Mouse (Mus musculus) kidney, postnatal 0 days (tissue): Measurements from ENCODE around the gene Hfm1. TPM values are rescaled to one million over a fixed set of nuclear protein-coding genes. Genes with fewer than 3 reads are reported as not detected.

ENCODE experiments used
- ATAC-seq: fragments of 200-750 bp; cut with Nextera tagmentation; replicated peaks from 2 replicates; pipeline ENCODE4 v1.8.0; 2017; ENCODE audit warnings: low read depth, moderate number of reproducible peaks, moderate TSS enrichment, moderate library complexity; ENCODE audit not compliant: low FRiP score
- DNase-seq: peaks from one replicate; pipeline ENCODE4 v3.0.0-alpha.2; 2016; ENCODE audit warnings: low spot score
- H3K27ac ChIP-seq: fragments of 300-500 bp; sonication (generic); 2 replicates; pipeline ENCODE4 v1.5.1; 2014; ENCODE audit warnings: mild to moderate bottlenecking
- H3K27me3 ChIP-seq: fragments of 300-500 bp; sonication (generic); 2 replicates; pipeline ENCODE4 v1.6.1; 2014; ENCODE audit warnings: low read length, mixed read lengths; ENCODE audit not compliant: insufficient read depth
- H3K36me3 ChIP-seq: fragments of 300-500 bp; sonication (generic); 2 replicates; pipeline ENCODE4 v1.6.1; 2014; ENCODE audit warnings: low read length, mixed read lengths; ENCODE audit not compliant: insufficient read depth
- H3K4me1 ChIP-seq: fragments of 300-500 bp; sonication (generic); replicated peaks from 2 replicates; pipeline ENCODE4 v1.6.1; 2014; ENCODE audit warnings: antibody characterized with exemption, low read length, mixed read lengths; ENCODE audit not compliant: insufficient read depth
- H3K4me2 ChIP-seq: fragments of 300-500 bp; sonication (generic); 2 replicates; pipeline ENCODE4 v1.6.1; 2014; ENCODE audit warnings: mild to moderate bottlenecking, low read length, moderate library complexity, mixed read lengths
- H3K4me3 ChIP-seq: fragments of 300-500 bp; sonication (generic); replicated peaks from 2 replicates; pipeline ENCODE4 v1.5.1; 2014; ENCODE audit warnings: low read depth, low read length
- H3K9ac ChIP-seq: fragments of 300-500 bp; sonication (generic); 2 replicates; pipeline ENCODE4 v1.6.1; 2014; ENCODE audit warnings: low read depth, low read length
- H3K9me3 ChIP-seq: fragments of 300-500 bp; sonication (generic); replicated peaks from 2 replicates; pipeline ENCODE4 v1.6.1; 2016; ENCODE audit warnings: low read length, inconsistent platforms, mixed read lengths
- CTCF ChIP-seq: IDR thresholded peaks from 2 replicates; pipeline ENCODE4 v1.5.1; 2016; ENCODE audit warnings: antibody characterized with exemption, low read depth, mild to moderate bottlenecking, moderate library complexity
- WGBS: fragments of 180-500 bp; shearing (Covaris S2); extraction: QIAGEN DNeasy Blood & Tissue Kit; methylation state at CpG from one replicate; pipeline ENCODE4 v1.1.7; 2014; 5-methylcytosine and 5-hydroxymethylcytosine counted together
- polyA plus RNA-seq: library from polyadenylated mRNA; unstranded; fragments of >200 nt; fragmentation: Nextera tagmentation; extraction: Ambion mirVana; gene quantifications from 2 replicates; pipeline ENCODE4 v1.2.1, GENCODE M21; 2015

Hfm1 gene
- polyA plus RNA-seq, 1 experiment from 2014 or later = 1.2 TPM

DNA sequence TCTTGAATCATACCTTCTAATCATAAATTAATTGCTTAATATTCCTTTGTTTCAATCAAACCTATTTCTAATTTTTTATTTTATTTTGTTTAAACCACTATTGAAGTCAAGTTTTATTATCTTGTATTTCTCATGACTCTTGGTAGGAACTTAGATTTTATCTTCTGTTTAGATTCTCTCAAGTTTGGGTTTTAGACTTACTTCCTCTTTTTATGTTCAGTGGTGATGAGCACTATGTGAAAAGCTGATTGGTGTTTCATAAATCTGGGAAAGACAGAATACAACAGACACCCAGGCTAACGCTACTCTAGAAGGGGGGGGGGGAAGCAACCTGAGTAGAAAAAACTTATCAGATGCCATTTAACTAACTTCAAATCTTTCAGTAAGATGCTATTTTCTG is 49.7 kb downstream of the Hfm1 start:
- ATAC-seq (no peak), DNase-seq (no peak)
- no peaks in the 10 kb centered on the region for H3K9me3 ChIP-seq
- no peak overlapping the region for H3K9ac ChIP-seq
- WGBS = 81% methylated on average over 1 of the region's 1 CpGs
- no peaks in the 10 kb centered on the region for H3K36me3 ChIP-seq
- H3K27ac ChIP-seq = no peak overlapping the region
- H3K4me2 ChIP-seq = no peak overlapping the region
- no peaks in the 10 kb centered on the region for H3K27me3 ChIP-seq
- H3K4me3 ChIP-seq = no peak overlapping the region
- H3K4me1 ChIP-seq = no peaks in the 10 kb centered on the region
- no peak for TF ChIP-seq CTCF

- ATAC-seq (0 out of 2 replicates have a peak, but pooled peaks have one; percentile 61), DNase-seq (peak; percentile 89)
- Histone ChIP-seq H3K9me3 (no peaks in the 10 kb centered on the region), H3K36me3 (no peaks in the 10 kb centered on the region), H3K4me2 (no peak overlapping the region), H3K4me3 (no peak overlapping the region), H3K27ac (no peak overlapping the region), H3K4me1 (no peaks in the 10 kb centered on the region), H3K9ac (no peak overlapping the region), H3K27me3 (no peaks in the 10 kb centered on the region)
- TF ChIP-seq CTCF = peak; percentile 88
- WGBS = 36% methylated on average over 3 of the region's 3 CpGs
Measured at GRCm38 (mm10) chr5:106860415-106860814, 65.7 kb downstream of the Hfm1 start.

GRCm38 (mm10) chr5:106853284-106853683 is 72.8 kb downstream of the Hfm1 start:
- H3K4me2 ChIP-seq = no peak overlapping the region
- H3K9me3 ChIP-seq = no peaks in the 10 kb centered on the region
- DNase-seq (no peak), ATAC-seq (no peak)
- H3K27ac ChIP-seq = no peak overlapping the region
- H3K9ac ChIP-seq = no peak overlapping the region
- H3K4me1 ChIP-seq = no peaks in the 10 kb centered on the region
- TF ChIP-seq CTCF = no peak
- WGBS = 86% methylated on average over 3 of the region's 3 CpGs
- no peaks in the 10 kb centered on the region for H3K27me3 ChIP-seq
- no peak overlapping the region for H3K4me3 ChIP-seq
- no peaks in the 10 kb centered on the region for H3K36me3 ChIP-seq

DNA sequence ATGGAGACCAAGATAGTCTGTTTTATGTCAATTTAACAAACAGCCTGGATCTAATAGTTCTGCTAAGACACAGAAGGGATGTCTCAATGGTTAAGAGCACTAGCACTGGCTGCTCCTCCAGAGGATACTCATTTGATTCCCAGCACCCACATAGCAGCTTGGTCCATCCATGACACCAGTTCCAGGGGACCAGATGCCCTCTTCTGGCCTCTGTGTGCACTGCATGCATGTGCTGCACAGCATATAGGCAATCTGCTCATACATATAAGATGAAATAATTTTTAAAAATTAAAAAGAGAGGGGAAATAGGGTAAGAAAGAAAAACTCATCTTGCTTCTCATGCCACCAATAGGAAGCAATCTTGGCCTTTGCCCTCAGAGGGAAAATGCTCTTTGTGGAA is 79.1 kb downstream of the Hfm1 start:
- Histone ChIP-seq H3K9ac (no peak overlapping the region), H3K27ac (no peak overlapping the region), H3K4me2 (no peak overlapping the region), H3K4me1 (no peaks in the 10 kb centered on the region), H3K27me3 (no peaks in the 10 kb centered on the region), H3K9me3 (no peaks in the 10 kb centered on the region), H3K4me3 (no peak overlapping the region), H3K36me3 (no peaks in the 10 kb centered on the region)
- no peak for ATAC-seq
- no peak for DNase-seq
- peak; percentile 34; the same call in 1 of the 2 replicates for TF ChIP-seq CTCF

DNA sequence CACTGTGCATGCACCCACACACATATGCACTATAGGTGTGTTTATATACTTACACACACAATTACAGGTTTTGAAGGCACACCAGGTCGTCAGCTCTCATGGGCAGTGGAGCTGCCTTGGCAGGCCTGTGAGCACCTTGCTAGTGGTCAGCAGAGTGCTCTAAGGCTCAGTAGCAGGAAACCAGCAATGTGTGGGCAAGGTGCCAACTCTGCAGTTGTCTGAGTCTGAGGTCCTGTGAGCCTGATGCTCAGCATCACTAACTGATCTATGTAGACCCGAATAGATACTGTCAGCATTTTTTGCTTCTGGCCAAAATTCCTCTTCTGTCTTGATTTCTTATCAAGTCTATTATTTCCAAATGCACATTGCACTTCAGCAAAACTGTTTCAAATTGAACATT is 82.2 kb downstream of the Hfm1 start:
- 62% methylated on average over 2 of the region's 2 CpGs for WGBS
- DNase-seq (no peak), ATAC-seq (no peak)
- no peaks in the 10 kb centered on the region for H3K27me3 ChIP-seq
- no peak overlapping the region for H3K27ac ChIP-seq
- no peaks in the 10 kb centered on the region for H3K9me3 ChIP-seq
- no peak overlapping the region for H3K4me2 ChIP-seq
- no peak overlapping the region for H3K4me3 ChIP-seq
- no peaks in the 10 kb centered on the region for H3K4me1 ChIP-seq
- H3K9ac ChIP-seq = no peak overlapping the region
- no peak for TF ChIP-seq CTCF
- H3K36me3 ChIP-seq = no peaks in the 10 kb centered on the region

GRCm38 (mm10) chr5:106833025-106833424 is 93.1 kb downstream of the Hfm1 start:
- Histone ChIP-seq H3K4me3 (no peak overlapping the region), H3K9me3 (no peaks in the 10 kb centered on the region), H3K36me3 (no peaks in the 10 kb centered on the region), H3K27me3 (no peaks in the 10 kb centered on the region), H3K4me2 (no peak overlapping the region), H3K4me1 (no peaks in the 10 kb centered on the region), H3K9ac (no peak overlapping the region), H3K27ac (no peak overlapping the region)
- DNase-seq (no peak), ATAC-seq (no peak)
- no peak for TF ChIP-seq CTCF
- 8% methylated on average over 7 of the region's 7 CpGs for WGBS

- Histone ChIP-seq H3K4me3 (no peak overlapping the region), H3K36me3 (no peaks in the 10 kb centered on the region), H3K4me1 (no peaks in the 10 kb centered on the region), H3K9me3 (no peaks in the 10 kb centered on the region), H3K27me3 (no peaks in the 10 kb centered on the region), H3K9ac (no peak overlapping the region), H3K4me2 (no peak overlapping the region), H3K27ac (no peak overlapping the region)
- TF ChIP-seq CTCF = no peak
- ATAC-seq = no peak
- WGBS = 78% methylated on average over 6 of the region's 6 CpGs
- DNase-seq = no peak
Measured at GRCm38 (mm10) chr5:106831401-106831800, 94.7 kb downstream of the Hfm1 start.
